Mouse (Mus musculus) spleen, embryonic (tissue): ENCODE measurements at regions not wholly inside any gene's neighbourhood (a gene's known extent, or its start where the extent isn't known, plus 50 kb on each side); places are given as distances from the start of the nearest gene placed in this dataset.

ENCODE experiments used
- CTCF ChIA-PET: fragments of 350-600 bp; sonication (Branson Sonifier 250); formaldehyde crosslinking; loops from one replicate; lab custom pipeline; 2022; lab: Charles Lee

GRCm38 (mm10) chr7:70576112-70576910 lies 209.8 kb upstream of the Nr2f2 start:
- CTCF ChIA-PET, result no interaction called here

- CTCF ChIA-PET, result no interaction called here
These were observed 209.1 kb upstream of the Nr2f2 start for GRCm38 (mm10) chr7:70575614-70576013.

GRCm38 (mm10) chr7:70574194-70574593 lies 207.7 kb upstream of the Nr2f2 start:
- CTCF ChIA-PET, result no interaction called here

GRCm38 (mm10) chr7:70565034-70565433 lies 198.5 kb upstream of the Nr2f2 start:
- CTCF ChIA-PET, result no interaction called here

- CTCF ChIA-PET, result no interaction called here
These were observed 182.5 kb upstream of the Nr2f2 start for GRCm38 (mm10) chr7:70548936-70549450.

- CTCF ChIA-PET, result no interaction called here
These were observed 175.5 kb upstream of the Nr2f2 start for GRCm38 (mm10) chr7:70541881-70542665.

GRCm38 (mm10) chr7:70539121-70539642 lies 172.6 kb upstream of the Nr2f2 start:
- CTCF ChIA-PET, result interaction anchor here (0.5 kb wide), 1 partner anchor 9 kb away, joined by 3 read pairs; no protein-coding TSS in a partner anchor

GRCm38 (mm10) chr7:70536046-70536445 lies 169.5 kb upstream of the Nr2f2 start:
- CTCF ChIA-PET, result no interaction called here

- CTCF ChIA-PET, result no interaction called here
These were observed 167.0 kb upstream of the Nr2f2 start for GRCm38 (mm10) chr7:70533552-70533951.

- CTCF ChIA-PET, result no interaction called here
These were observed 161.4 kb upstream of the Nr2f2 start for GRCm38 (mm10) chr7:70527921-70528320.

GRCm38 (mm10) chr7:70525372-70525771 lies 158.8 kb upstream of the Nr2f2 start:
- CTCF ChIA-PET, result no interaction called here

- CTCF ChIA-PET, result no interaction called here
These were observed 158.2 kb upstream of the Nr2f2 start for GRCm38 (mm10) chr7:70524744-70525143.

GRCm38 (mm10) chr7:70524251-70524650 lies 157.7 kb upstream of the Nr2f2 start:
- CTCF ChIA-PET, result no interaction called here

- CTCF ChIA-PET, result no interaction called here
These were observed 150.2 kb upstream of the Nr2f2 start for GRCm38 (mm10) chr7:70516741-70517140.

- CTCF ChIA-PET, result no interaction called here
These were observed 148.9 kb upstream of the Nr2f2 start for GRCm38 (mm10) chr7:70515341-70515851.

GRCm38 (mm10) chr7:70514666-70515065 lies 148.1 kb upstream of the Nr2f2 start:
- CTCF ChIA-PET, result no interaction called here

GRCm38 (mm10) chr7:70512354-70512753 lies 145.8 kb upstream of the Nr2f2 start:
- CTCF ChIA-PET, result no interaction called here

- CTCF ChIA-PET, result no interaction called here
These were observed 139.2 kb upstream of the Nr2f2 start for GRCm38 (mm10) chr7:70505671-70506181.

- CTCF ChIA-PET, result no interaction called here
These were observed 135.3 kb upstream of the Nr2f2 start for GRCm38 (mm10) chr7:70501821-70502220.

GRCm38 (mm10) chr7:70496541-70497154 lies 130.1 kb upstream of the Nr2f2 start:
- CTCF ChIA-PET, result no interaction called here

- CTCF ChIA-PET, result no interaction called here
These were observed 117.7 kb upstream of the Nr2f2 start for GRCm38 (mm10) chr7:70484201-70484600.
